Comparison of ENCODE assay signal across 1 mouse cellular context in genomic region chr10:85186499-85186794, GRCm38 (mm10).
TF ChIP-seq lines count a peak whose summit lies in the region.

No protein-coding gene starts in this region.

TF ChIP-seq in CH12.LX, 34 proteins besides CTCF, POLR2A, EP300 and RAD21 (continued from another document):
- TF ChIP-seq ETS1 (conservative IDR thresholded peaks at IDR 0.05; ENCODE audit: low read depth, low read length) (no peak), PAX5 (IDR thresholded peaks at IDR 0.05; ENCODE audit: low read length) (no peak)
